Mouse (Mus musculus): ENCODE data around the gene Dstyk.

DNA sequence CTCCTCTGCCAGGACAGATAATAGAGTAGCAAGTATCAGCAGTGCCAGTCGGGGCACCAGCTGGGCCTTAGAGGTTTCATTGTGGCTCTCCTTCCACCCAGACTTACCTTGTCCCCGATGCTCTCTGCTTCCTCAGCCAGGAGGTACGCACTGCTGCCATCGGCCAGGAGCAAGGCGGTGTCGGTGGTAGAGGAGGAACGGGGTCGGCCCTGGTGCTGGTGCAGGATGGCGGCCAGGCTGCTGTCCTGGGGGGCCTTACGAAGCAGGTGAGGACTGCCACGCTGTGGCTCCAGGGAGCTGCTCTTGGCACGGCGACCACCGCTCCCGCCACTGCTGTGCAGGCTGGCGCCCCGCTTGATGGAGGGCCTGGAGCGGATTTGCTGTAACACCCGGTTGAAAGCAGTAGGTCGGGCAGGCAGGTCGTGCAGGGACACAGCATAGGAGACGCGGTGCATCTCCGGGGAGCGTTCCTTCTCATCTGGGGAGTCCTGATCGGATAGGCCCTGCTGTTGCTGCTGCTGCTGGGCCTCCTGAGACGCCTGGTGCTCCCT lies 36.7 kb upstream of the Dstyk start:
- TF ChIP-seq CTCF (IDR thresholded peaks at IDR 0.05; ENCODE audit: low read depth): no peak
- no peak for TF ChIP-seq EP300 (IDR thresholded peaks at IDR 0.05; ENCODE audit: low read depth)

All from heart, postnatal 0 days (tissue).